Mouse (Mus musculus) cerebellum, postnatal 36 days (tissue): Measurements from ENCODE around the gene Itpkc.

Experiments used
- DNase-seq, 2 experiments: peaks; one replicate each; pipeline ENCODE4 v3.0.0; 2021 to 2022; ENCODE audit warnings: mixed read lengths in 2 of 2

Itpkc gene

DNA sequence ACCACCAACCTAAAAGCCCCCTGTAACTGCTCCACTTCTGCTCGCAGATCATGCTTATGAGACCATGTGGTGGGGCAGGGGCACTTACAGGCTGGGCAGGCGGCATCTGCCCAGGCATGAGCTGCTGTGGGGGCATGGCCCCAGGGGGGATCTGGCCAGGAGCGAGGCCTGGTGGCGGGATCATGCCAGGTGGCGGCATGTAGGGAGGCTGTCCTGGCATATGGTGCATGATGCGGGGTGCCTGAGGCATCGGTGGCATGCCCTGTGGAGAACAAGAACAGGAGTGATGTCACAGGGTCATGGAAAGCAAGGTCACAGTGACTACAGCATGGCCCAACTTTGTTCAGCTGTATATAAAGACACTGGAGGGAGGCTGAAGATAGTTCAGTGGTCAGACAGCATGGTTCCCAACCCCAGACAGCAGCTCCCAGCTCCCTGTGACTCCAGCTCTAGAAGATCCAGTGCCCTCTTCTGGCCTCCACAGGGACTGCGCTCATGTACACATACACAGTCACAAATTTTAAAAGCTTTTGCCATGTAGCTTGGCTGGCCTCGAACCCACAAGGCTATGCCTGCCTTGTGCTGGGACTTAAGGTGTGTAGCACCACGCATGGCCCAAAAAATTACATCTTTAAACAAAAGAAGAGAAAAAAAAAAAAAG, 39.1 kb downstream of the Itpkc start:
- DNase-seq, result no peak

DNA sequence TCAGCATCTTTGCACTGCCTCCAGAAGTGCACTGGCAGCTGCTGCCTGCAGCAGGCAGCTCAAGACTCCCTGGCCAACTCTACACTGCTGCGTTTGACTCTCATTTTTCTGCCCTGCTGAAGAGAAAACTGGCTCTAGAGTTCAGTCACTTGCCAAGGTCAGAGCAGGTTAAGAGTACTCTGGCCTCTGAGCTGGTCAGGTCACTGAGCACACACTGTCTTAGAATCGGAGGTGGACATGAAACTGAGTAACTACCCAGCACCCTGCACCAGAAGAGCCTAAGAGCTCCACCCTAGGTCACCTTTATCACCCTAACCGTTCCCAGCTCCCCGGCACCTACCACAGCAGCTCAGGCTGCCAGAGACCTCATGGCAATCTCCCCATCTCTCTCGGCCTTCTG, 42.5 kb downstream of the Itpkc start:
- DNase-seq, result no peak

DNA sequence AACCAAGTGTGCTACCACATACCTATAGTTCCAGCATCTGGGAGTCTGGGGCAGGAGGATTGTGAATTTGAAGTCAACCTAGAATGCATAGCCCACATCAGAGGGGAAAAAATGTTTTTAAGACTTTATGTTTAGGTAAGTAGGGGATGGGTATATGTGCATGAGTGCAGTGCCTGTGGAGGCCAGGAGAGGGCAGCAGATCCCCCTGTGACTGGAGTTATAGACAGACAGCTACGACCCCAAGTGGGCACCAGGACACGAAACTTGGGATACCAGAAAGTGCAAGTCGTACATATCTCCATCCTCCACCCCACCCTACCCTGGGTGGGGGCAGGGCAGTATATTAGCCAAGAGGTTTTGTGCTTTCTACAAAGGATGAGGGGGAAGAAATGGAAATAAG, 43.5 kb downstream of the Itpkc start:
- no peak for DNase-seq

DNA sequence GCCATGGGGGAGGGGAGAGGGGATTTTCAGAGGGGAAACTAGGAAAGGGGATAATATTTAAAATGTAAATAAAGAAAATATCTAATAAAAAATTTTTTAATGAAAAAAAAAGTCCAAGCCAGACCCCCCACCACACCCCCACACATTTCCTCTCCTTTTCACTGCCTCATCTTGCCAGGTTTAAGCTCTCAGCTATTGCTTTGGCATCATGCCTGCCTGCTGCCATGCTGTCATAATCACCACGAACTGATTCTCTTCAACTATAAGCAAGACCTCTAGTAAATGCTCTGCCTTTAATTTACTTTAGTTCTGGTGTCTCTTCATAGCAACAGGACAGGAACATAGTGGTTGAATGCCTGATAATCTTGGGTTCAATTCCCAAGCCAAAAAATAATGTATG, 46.0 kb downstream of the Itpkc start:
- no peak for DNase-seq

DNA sequence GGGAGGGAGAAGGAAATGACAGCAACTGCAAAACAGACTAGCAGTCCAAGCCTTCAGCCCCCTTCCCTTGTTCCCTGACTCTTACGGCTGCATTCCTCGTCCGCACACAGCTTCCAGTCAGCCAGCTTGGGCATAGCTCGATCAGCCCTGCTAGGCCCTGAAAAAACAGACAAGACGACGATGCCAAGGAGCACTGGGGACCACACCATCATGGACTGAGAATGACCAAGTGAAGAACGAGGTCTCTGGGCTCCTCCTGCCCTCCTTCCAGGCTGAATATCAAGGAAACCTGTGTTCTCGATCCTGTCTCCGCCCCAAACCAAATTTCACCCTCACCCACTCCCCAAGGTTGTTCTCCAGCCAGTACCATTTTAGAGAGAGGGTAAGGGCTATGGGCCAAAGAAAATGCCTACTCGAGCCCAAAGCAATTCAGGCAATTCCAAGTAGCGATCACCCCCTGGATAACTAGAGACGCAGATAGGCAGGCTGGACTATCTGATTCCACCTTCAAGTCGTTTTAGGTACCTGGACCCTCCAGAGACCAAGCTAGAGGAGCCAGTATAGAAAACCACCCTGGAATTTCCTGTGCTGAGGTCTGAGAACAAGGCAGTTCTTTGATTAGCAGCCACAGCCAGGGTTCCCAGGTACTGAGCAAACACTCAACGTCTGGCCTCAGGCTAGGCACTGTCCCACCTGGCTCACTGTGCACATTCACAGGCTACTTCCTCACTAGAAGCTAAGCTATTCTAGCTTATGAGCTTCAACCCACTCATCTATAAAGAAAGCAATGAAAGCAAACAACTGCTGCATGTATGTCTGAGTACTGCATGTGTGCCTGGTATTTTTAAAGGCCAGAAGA, 47.4 kb downstream of the Itpkc start, which contains the start of the genes Gm21983 and Mia:
Gene Gm21983, minus strand, starts transcription at position 250 of the 859 bp plus-strand sequence.
Gene Mia, minus strand, starts transcription at position 321 of the 859 bp plus-strand sequence.
- no peak for DNase-seq

DNA sequence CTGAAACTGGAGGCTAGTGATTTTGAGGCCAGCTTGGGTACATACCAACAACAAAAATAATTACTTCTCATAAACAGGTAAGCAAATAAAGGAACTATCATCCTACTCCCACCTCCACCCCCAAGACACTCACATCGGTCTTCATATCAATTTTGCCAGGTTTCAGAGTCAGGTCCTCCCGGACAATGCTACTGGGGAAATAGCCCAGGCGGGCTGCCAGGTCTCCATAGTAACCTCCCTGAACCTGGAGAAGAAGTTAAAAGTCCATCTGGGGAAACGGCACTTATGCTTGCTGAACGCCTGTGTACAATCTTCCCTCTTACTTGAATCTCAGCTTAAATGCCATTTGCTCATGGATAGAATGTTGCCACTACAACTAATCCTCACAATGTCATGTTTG, 48.4 kb downstream of the Itpkc start:
- DNase-seq, result peak in 1 of 2 experiments; percentile 29

DNA sequence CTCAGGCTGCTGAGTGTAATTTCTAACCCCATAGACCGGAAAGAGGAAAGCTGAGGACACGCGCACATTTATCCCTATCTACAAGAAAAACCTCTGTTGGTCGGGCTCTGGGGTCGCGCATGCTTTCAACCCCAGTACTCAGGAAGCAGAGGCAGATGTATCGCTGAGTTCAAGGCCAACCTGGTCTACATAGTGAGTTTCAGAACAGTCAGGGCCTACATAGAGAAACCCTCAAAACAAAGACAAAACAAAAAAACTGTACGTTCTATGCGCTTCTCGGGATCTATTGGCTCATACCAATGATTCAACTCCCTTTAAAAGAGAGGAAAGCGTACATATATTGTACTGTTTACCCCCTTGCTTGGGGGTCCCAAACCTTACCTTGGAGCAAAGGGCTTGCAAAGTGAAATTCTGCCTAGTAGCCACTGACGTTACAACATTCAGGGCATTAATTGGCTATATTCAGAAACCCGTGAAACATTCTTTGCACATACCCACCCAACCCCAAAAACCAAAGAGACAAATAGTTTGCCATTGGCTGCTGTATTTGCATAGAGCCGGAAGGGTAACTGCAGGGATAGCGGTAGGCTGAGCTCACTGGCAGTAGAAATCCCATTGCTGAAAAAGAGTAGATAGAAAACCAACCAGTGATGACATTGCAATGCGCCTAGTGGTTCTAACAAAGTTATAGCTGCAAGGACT, 49.1 kb downstream of the Itpkc start:
- no peak for DNase-seq

DNA sequence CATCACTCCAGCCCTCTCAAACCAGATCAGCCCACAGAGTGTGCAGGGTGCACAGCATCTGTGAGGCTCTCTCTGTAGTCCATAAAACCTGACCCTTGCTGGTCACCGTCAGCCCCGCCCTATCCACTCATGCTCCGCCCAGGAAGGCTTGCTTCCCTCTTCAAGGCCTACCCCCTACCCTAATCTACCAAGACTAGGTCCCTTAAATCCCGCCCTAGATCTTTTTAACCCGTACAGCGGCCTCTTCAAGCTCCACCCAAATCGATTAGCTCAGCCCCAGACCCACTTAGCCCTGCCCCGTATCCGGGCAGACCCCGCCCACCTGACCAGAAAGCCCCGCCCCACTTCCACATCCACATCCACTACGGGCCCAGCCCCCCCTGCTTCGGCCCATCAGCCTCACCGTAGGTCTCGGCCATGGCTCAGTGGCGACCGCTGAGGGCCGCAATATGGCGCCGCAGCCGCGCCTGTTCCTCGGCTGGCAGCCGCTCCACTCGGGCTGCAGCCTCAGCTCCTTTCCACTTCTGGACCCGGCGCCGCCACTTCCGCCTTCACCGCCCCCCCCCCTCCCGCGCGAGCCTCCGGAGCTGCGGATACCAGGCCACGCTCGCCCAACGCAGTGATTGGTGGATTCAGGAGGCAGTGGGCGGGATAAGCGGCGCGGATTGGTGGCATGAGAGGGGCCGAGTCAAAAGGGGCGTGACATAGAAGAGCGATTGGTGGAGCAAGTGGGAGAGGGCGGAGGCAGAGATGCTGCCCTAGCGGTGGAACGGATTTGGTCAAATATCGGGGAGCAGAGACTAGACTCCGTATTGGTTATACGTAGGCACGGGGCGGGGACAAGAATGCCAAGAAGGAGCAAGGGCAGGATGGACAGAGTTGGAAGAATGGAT, 49.9 kb downstream of the Itpkc start, which contains the start of gene Rab4b:
Gene Rab4b, minus strand, starts transcription at position 573 of the 893 bp plus-strand sequence.
- DNase-seq, result peak; percentile 99

DNA sequence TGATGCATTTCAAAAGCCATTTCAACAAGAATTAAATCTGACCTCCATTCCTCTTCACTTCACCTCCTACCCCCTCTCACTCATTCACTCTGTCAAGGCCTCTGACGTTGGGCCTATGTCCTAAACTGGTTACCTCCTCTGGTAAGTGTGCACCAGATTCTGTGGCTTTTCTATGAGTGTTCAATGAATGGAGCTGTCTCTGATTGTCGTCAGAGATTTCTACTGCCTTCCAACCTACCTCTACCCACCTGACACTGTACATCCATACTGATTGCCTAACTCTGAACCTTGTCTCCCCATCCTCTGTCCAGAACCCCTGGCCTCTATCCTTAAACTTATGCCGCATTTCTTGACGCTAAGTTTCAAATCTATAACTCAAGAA, 50.5 kb downstream of the Itpkc start:
- no peak for DNase-seq

DNA sequence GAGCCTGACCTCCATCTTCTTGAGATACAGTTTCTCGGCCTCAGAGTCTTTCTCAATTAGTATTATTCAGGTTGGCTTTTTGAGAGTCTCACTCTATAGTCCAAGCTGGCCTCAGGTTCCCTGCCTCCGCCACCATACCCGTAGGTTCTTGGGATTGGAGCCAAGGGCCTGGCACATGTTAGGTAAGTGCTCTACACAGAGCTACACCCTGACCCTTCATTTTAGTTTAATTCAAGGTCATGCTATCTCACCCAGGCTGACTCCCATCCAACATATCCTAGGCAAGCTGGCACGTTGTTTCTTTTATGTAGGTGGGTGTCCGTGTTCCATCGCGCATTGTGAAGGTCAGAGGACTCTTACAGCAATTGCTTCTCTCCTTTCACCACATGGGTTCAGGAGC, 53.6 kb downstream of the Itpkc start:
- DNase-seq, result no peak

DNA sequence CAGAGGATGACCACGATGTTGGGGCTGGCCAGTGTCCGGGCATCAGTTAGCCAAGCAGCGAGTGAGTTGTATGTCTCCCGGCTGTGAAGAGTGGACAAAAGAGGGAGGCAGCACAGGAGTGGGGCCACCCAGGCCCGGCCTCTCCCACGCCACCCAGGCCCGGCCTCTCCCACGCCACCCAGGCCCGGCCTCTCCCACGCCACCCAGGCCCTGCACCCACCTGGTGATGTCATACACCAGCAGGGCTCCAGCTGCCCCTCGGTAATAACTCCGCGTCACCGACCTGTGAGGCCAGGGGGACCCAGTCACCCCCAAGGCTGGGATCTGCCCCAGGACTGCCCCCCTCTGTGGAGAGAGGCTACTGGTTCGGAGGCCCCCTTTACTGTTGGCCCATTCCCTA, 54.0 kb downstream of the Itpkc start:
- DNase-seq, result no peak

DNA sequence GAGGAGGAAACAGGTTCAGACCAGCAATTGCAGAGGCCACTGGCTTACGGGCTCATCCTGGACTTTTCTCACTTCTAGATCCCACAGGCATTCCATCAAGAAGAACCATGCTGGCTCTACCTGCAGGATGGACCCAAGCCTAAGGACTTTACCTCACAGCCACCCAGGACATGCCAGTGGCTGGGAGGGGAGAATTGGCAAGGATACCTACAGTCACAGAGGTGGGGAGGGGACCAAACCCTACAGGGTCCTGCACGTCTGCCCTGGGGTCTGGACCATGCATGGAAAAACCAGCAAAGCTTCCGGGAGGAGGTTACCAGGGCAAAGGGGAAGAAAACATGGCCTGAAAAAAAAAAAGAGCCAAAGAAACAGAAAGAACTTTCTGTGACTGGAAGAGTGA, 57.5 kb downstream of the Itpkc start:
- DNase-seq, result no peak

DNA sequence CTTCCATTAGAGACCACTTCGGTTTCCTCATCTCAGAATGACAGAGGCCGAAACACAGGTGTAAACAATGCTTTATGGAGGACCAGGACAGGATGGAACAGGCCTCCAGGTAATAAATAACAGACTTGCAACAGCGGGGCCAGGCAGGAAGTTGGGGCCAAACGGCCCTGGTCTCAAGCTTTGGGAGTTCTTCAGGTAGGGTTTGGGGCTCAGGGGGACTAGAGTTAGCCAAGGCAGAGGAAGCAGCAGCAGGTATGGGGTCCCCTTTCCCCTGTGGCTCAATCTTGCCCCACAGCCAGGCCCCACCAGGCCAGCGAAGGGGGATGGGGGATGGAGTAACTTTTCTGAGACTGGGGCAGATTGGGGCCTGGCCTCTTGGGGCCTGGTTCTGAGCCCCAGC, 60.1 kb downstream of the Itpkc start:
- no peak for DNase-seq

DNA sequence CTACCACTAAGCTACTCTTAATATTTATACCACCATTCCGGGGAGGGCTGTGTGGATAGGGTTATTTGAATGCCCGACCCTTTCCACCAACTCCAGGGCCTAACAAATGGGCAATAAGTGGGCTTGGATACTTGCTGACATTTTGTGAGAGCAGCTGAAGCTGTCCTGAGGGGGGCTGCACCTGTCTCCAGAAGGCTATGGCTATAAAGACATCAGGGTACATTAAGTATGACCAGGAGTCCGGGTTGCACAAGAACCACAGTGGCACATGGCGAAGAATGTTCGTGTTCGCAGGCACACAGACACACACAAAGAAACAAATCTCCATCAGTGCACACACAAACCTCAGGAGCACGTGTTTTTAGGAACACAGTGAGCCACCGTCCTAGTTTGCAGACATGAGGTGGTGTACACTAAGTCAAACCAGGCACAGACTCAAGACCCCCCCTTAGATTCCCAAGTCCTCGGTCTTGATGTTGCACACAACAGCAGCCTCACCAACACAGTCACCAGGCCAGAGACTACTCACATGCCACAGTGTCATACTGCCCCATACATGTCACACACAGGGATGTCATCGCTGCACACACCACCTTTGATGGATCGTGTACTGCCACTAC, 60.9 kb downstream of the Itpkc start:
- DNase-seq, result no peak

DNA sequence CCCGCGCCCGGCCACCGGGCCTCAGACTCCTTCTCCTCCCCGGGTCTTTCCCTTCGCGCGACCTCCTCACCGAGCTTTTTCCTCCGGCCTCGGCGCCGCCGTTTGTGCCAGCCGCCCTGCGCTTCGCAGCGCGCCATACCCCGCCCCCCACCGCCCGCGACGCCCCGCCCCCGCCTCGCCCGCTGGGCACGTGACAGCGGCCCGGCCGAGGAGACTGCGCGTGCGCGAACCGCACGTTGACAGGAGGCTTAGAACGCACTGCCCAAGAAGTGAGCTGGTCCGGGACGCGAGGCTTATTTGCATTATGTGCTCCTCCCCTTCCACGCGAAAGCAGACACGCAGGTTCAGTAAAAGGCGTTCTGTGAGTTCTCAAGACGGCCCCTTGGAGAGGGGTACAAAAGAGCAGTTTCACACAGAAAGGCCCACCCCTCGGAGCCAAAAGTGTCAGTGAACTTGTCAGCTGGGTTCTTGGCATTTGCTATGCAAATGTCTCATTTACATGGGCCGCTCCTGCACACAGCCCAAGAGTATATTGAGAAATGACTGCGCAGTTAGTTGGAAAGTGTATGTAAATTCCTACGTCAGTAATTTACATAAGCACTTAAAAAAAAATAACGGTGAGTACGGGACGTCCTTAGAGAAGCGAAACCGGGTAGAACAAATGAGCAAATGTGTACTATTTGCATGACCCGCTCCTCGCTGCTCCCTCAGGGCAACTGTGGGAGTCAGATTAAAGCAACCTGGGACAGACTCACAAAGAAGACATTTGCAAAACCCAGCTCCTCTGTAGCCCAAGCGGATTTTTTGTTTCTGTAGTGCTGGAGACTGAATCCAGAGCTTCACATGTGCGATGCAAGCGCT, 61.6 kb downstream of the Itpkc start, which contains the start of gene Egln2:
Gene Egln2, minus strand, starts transcription at position 189 of the 861 bp plus-strand sequence.
- peak; percentile 95 to 97 for DNase-seq

DNA sequence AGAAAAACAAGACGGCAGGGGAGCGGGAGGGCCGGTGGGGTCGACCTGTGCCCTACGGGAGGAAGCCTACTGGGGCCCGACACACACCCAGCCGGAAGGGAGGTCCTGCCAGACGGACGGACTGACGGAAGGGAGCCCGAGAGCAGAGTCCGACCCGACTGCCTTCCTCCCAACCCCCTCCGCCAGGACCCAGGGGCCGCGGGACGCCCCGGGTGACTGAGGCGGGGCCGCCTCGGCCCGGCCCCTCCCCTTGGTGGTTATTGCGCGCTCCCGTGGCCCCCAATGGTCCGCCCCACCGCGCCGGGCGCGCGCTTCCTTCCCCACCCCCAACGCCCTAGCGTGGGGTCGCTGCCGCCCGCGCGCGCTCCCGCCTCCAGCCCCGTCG, 62.2 kb downstream of the Itpkc start:
- DNase-seq, result peak; percentile 72 to 81

DNA sequence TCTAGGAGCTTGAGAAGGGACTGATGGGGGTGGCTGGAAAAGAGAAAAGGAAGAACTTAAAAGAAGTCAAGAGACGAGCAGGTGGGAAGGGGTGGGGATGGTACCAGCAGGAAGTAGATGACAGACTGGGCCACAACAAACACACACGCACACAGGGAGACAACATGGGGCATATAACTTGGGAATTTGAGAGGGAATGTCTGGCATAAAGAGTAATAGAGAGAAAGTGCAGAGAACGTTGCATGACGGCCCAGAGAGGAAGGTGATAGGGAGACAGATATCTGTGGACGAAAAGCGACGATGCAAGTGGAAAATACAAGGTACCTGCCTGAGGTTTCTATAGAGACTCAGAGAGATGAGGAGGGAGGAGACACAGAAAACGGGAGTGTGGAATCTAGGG, 62.8 kb downstream of the Itpkc start:
- no peak for DNase-seq

DNA sequence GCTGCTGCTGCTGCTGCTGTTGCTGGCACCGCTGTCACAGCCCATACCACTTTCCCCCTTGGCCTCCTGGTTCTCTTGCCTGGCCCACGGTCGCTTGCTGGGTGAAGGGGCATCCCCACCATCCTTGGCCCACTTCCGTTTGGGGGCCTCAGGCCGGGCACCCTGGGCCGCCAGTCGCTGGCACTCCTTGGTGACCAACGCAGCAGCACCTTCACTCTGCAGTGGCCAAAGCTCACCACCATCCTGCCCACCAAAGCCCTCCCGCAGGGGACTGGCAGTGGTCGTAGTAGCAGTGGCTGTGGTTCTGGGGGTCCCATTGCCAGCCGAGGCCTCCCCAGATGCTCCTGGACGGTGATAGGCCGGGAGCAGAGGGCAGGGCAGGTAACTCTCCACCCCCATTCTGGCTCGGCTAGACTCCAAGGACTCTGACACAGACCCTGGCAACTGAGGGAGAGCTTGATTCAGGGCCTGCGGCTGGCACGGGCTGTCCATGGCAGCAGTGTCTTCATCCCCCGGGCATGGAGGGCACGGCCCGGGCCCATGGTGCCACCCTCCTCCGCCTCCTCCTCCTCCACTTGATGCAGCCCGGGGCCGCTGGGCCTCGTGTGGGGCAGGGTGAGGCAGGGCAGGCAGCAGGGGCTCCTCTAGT, 63.3 kb downstream of the Itpkc start:
- peak; percentile 53 to 58 for DNase-seq

DNA sequence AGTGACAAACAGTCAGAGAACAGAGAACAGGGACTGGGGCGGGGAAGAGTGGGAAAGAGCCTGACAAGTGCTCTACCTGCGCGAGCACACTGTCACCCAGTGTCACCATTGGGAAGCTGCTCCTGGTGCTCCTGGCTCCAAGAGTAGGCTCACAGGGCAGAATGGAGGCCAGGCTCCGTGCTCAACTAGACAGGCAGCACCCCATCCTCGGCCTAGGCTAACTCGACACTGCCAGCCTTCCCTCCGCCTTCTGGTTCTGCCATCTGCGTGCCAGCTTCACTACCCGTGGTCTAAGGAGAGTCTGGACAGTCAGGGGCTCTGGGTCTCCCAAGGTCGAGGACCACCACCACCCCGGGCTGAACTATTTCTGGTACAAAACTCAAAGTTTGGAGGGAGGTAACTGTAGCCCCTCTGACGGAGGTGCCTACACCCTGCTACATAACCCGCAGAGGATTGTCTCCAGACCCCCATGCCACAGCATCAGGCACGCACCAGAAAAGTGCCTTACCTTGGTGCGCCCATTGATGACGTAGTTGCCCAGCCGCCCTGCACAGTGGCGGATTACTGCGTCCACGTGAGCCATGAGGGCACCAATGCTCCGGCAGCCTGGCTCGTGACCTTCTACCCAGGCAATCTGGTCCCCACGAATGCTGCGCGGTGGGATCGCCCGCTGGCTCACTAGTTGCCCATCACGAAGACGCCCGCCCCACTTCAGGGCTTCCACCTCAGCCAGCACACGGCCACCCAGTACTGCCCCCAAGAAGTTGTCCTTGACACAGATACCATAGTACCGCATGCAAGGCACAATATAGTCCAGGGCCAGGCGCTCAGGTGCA, 64.1 kb downstream of the Itpkc start:
- peak; percentile 51 to 63 for DNase-seq
